Mouse (Mus musculus) limb, embryonic 14.5 days (tissue): ENCODE data around the gene Nat9. TPM values are rescaled to one million over a fixed set of nuclear protein-coding genes. Genes with fewer than 3 reads are reported as not detected.

Experiments
- ATAC-seq: fragments of 200-750 bp; cut with Nextera tagmentation; 2 replicates; pipeline ENCODE4 v1.8.0; 2017; ENCODE audit warnings: low read depth, moderate number of reproducible peaks, moderate TSS enrichment; ENCODE audit not compliant: low FRiP score
- DNase-seq: peaks from one replicate; pipeline ENCODE4 v3.0.0-alpha.2; 2015; ENCODE audit warnings: low spot score
- H3K27ac ChIP-seq: fragments of 300-500 bp; sonication (generic); replicated peaks from 2 replicates; pipeline ENCODE4 v1.5.1; 2014; ENCODE audit warnings: low read depth, mild to moderate bottlenecking, low read length, moderate library complexity, mixed read lengths
- H3K27me3 ChIP-seq: fragments of 300-500 bp; sonication (generic); 2 replicates; pipeline ENCODE4 v1.6.1; 2014; ENCODE audit warnings: low read length, mixed read lengths; ENCODE audit not compliant: control insufficient read depth, insufficient read depth
- H3K36me3 ChIP-seq: fragments of 300-500 bp; sonication (generic); 2 replicates; pipeline ENCODE4 v1.6.1; 2014; ENCODE audit warnings: mild to moderate bottlenecking, low read length, moderate library complexity, mixed read lengths; ENCODE audit not compliant: control insufficient read depth, insufficient read depth
- H3K4me1 ChIP-seq: fragments of 300-500 bp; sonication (generic); 2 replicates; pipeline ENCODE4 v1.6.1; 2014; ENCODE audit warnings: antibody characterized with exemption, low read length, mixed read lengths; ENCODE audit not compliant: control insufficient read depth, insufficient read depth
- H3K4me2 ChIP-seq: fragments of 300-500 bp; sonication (generic); replicated peaks from 2 replicates; pipeline ENCODE4 v1.6.1; 2014; ENCODE audit warnings: low read depth, mild to moderate bottlenecking, low read length, moderate library complexity; ENCODE audit not compliant: severe bottlenecking
- H3K4me3 ChIP-seq: fragments of 300-500 bp; sonication (generic); replicated peaks from 2 replicates; pipeline ENCODE4 v1.5.1; 2014; ENCODE audit warnings: low read length
- H3K9ac ChIP-seq: fragments of 300-500 bp; sonication (generic); 2 replicates; pipeline ENCODE4 v1.6.1; 2014; ENCODE audit warnings: mild to moderate bottlenecking, low read depth, low read length, moderate library complexity; ENCODE audit not compliant: severe bottlenecking
- H3K9me3 ChIP-seq: fragments of 300-500 bp; sonication (generic); 2 replicates; pipeline ENCODE4 v1.6.1; 2016; ENCODE audit warnings: low read length; ENCODE audit not compliant: control insufficient read depth
- POLR2A ChIP-seq: fragments of 200-500 bp; IDR thresholded peaks from 2 replicates; pipeline ENCODE4 v1.8.0; 2012; ENCODE audit warnings: inconsistent platforms, mild to moderate bottlenecking, moderate library complexity, borderline replicate concordance; ENCODE audit not compliant: insufficient read depth, insufficient read length; ENCODE audit errors: extremely low read depth
- WGBS: fragments of 180-500 bp; shearing (Covaris S2); extraction: QIAGEN DNeasy Blood & Tissue Kit; methylation state at CpG from one replicate; pipeline ENCODE4 v1.1.7; 2014; 5-methylcytosine and 5-hydroxymethylcytosine counted together
- polyA plus RNA-seq, 2 experiments: library from polyadenylated mRNA; depleted of rRNA in 1 of 2; stranded (reverse) in 1 of 2; unstranded in 1 of 2; fragments of >200 nt; fragmentation: Nextera tagmentation in 1 of 2; extraction: Ambion mirVana in 1 of 2; gene quantifications; 2 replicates each; pipeline versions ENCODE4 v1.2.1 to v1.2.3; 2012 to 2014

Nat9 gene
- polyA plus RNA-seq, 2 experiments: 20.0 to 32.1 TPM

GRCm38 (mm10) chr11:115163568-115164150, 24.0 kb downstream of the Nat9 start:
- Histone ChIP-seq H3K36me3 (no peaks in the 10 kb centered on the region), H3K4me2 (peak overlapping the region; percentile 66), H3K27ac (no peak overlapping the region), H3K4me1 (peaks cover 20% of the 10 kb centered on the region), H3K4me3 (peak overlapping the region; percentile 47), H3K9ac (peak overlapping the region; percentile 21), H3K9me3 (no peaks in the 10 kb centered on the region), H3K27me3 (peaks cover 34% of the 10 kb centered on the region)
- DNase-seq: no peak
- peak; percentile 8; the same call in 1 of the 2 replicates for ATAC-seq
- TF ChIP-seq POLR2A: no peak
- under 1% methylated on average over 47 of the region's 47 CpGs for WGBS

DNA sequence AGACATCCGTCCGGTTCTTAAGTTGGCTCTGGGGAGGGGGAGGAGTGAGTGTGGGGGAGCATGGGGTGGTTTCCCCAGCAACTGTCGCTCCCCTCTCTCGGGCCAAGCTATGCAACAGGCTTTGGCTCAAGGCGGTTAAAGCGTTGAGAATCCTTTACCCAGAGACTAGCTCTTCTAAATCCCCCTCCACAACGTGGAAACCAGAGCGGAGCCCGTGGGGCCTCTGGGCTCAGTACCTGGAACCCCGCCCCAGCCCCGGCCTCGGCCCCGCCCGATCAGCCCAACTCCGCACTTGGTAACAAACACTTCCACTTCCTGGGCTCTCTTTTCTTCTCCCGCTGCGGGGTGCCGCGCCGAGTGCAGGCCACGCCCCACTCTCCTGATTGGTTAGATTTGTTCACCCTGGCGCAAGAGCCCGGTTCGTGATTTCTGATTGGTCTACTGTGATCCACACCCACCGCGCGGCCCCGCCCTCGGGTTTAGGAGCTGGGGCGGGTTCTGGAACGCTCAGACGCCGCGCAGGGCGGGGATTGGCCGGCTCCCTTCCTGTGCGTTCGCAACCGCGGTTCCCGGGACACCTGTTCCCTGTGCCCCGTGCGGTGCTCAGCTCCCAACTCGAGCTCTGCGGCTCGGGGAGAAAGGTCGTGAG, 24.7 kb downstream of the Nat9 start, which contains the start of gene Slc9a3r1:
Slc9a3r1 (plus strand) TSS at position 510 of the 649 bp plus-strand sequence.
- Histone ChIP-seq H3K4me2 (peak within 1 kb of the TSS; percentile 66), H3K4me3 (peak within 1 kb of the TSS; percentile 47), H3K9ac (peak within 1 kb of the TSS; percentile 43), H3K27me3 (peaks cover 34% of the 10 kb centered on the region), H3K36me3 (no peaks in the 10 kb centered on the region), H3K9me3 (no peaks in the 10 kb centered on the region), H3K27ac (0 out of 2 replicates have a peak within 1 kb of the TSS, but pooled peaks have one; percentile 5), H3K4me1 (peaks cover 25% of the 10 kb centered on the region)
- DNase-seq (peak; percentile 98), ATAC-seq (peak; percentile 98)
- TF ChIP-seq POLR2A: 0 out of 2 replicates have a peak, but pooled peaks have one; percentile 63
- WGBS: under 1% methylated on average over 46 of the region's 47 CpGs

DNA sequence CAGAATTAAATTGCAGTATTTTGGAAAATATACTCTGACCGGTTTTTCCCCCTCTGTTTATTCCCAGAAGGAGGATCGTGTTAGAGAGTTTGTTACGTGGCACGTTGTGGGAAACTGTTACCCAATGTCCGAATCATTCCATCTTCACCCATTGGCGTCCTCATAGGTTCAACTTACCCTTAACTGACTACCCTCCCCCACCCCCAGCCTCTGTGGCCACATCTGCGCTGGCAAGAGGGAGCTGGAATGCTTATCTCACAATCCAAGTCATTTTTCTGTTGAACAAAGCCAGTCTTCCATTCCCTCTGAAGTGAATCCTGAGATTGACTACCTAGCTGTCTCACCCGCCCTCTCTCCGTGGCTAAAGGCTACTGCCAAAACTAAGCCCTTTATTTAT, 25.5 kb downstream of the Nat9 start:
- ATAC-seq (no peak), DNase-seq (no peak)
- Histone ChIP-seq H3K36me3 (no peaks in the 10 kb centered on the region), H3K9ac (no peak overlapping the region), H3K4me1 (peaks cover 28% of the 10 kb centered on the region), H3K9me3 (no peaks in the 10 kb centered on the region), H3K27ac (no peak overlapping the region), H3K4me3 (no peak overlapping the region), H3K4me2 (peak overlapping the region; percentile 66), H3K27me3 (peaks cover 34% of the 10 kb centered on the region)
- TF ChIP-seq POLR2A: no peak
- WGBS: 22% methylated on average over 9 of the region's 9 CpGs

- H3K4me3 ChIP-seq: no peak overlapping the region
- WGBS: 64% methylated on average over 9 of the region's 9 CpGs
- H3K27me3 ChIP-seq: peaks cover 34% of the 10 kb centered on the region
- H3K27ac ChIP-seq: no peak overlapping the region
- no peak overlapping the region for H3K4me2 ChIP-seq
- ATAC-seq (no peak), DNase-seq (no peak)
- H3K9ac ChIP-seq: no peak overlapping the region
- no peaks in the 10 kb centered on the region for H3K36me3 ChIP-seq
- no peak for TF ChIP-seq POLR2A
- peaks cover 28% of the 10 kb centered on the region for H3K4me1 ChIP-seq
- H3K9me3 ChIP-seq: no peaks in the 10 kb centered on the region
Measured at GRCm38 (mm10) chr11:115161578-115162204, 26.0 kb downstream of the Nat9 start.

DNA sequence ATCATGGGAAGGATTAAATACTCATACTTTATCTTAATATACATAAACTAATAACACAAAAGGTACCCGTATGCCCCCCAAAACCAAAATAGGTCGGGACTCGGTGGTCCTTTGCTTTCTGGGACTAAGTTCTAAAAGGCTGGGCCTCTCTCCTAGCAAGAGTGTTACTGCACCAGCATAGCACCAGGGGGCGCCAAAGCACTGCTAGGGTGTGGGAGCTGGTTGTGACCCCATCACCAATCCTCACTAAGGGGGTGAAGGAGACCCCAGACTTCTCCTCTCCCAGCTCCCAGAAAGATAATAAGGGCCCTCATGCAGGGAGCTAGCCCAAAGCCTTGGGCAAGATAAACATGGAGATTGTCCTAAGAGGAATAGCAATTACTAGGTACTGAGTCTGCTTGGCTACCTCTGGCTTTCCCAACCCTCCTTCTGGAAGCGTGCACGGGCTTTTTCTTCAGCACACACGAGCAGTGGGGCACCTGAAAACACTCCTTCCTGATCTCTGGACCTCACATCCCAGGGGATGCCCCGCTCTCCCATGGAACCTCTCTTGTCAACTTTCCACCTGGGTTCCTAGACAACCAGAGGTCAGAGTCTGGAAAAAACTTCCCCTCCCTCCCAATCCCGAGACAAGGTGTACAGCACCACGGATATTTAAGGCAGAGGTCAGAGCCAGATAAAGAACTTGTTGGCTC, 26.6 kb downstream of the Nat9 start:
- peaks cover 28% of the 10 kb centered on the region for H3K4me1 ChIP-seq
- H3K9ac ChIP-seq: no peak overlapping the region
- WGBS: 39% methylated on average over 10 of the region's 10 CpGs
- H3K27me3 ChIP-seq: peaks cover 34% of the 10 kb centered on the region
- DNase-seq (peak; percentile 63), ATAC-seq (no peak)
- H3K4me3 ChIP-seq: no peak overlapping the region
- no peaks in the 10 kb centered on the region for H3K9me3 ChIP-seq
- H3K4me2 ChIP-seq: no peak overlapping the region
- no peak overlapping the region for H3K27ac ChIP-seq
- H3K36me3 ChIP-seq: no peaks in the 10 kb centered on the region
- TF ChIP-seq POLR2A: no peak
